Comparison of ENCODE assay signal across 26 mouse cellular contexts in genomic region chr7:133517576-133517975, GRCm38 (mm10).
"Had no signal": no experiment of that assay in that cellular context is flagged by ENCODE, and none has a peak within 500 bp of the region (broad histone marks: within the 10 kb centered on the region; RNA-seq: fewer than 3 reads in every experiment).

No protein-coding gene starts in this region.

- H3K4me3 ChIP-seq: heart, adult 2 months; heart, embryonic 13.5 days; heart, embryonic 15.5 days; hindbrain, embryonic 13.5 days; hindbrain, embryonic 15.5 days; layer of hippocampus, adult 2 months; limb, embryonic 10.5 days; limb, embryonic 12.5 days; liver, embryonic 13.5 days; liver, embryonic 15.5 days had no signal

- H3K9ac ChIP-seq: heart, embryonic 13.5 days; heart, embryonic 15.5 days; hindbrain, embryonic 13.5 days; hindbrain, embryonic 15.5 days; limb, embryonic 12.5 days; liver, embryonic 13.5 days; liver, embryonic 15.5 days; liver, postnatal 0 days had no signal

- H3K27me3 ChIP-seq: heart, embryonic 13.5 days; heart, embryonic 15.5 days; hindbrain, embryonic 13.5 days; hindbrain, embryonic 15.5 days; limb, embryonic 12.5 days; liver, embryonic 13.5 days; liver, embryonic 15.5 days had no signal

- ATAC-seq: inflammation-experienced regulatory T-cells, adult 6 months; intestine, postnatal 0 days; liver, postnatal 0 days had no signal

- H3K27ac ChIP-seq: heart, adult 2 months; heart, embryonic 13.5 days; heart, embryonic 15.5 days; hindbrain, embryonic 13.5 days; hindbrain, embryonic 15.5 days; layer of hippocampus, adult 2 months; limb, embryonic 10.5 days; limb, embryonic 12.5 days; liver, embryonic 13.5 days; liver, embryonic 15.5 days had no signal

- H3K4me1 ChIP-seq: heart, embryonic 13.5 days; heart, embryonic 15.5 days; hindbrain, embryonic 13.5 days; hindbrain, embryonic 15.5 days; limb, embryonic 10.5 days; limb, embryonic 12.5 days; liver, embryonic 13.5 days; liver, embryonic 15.5 days had no signal

- H3K36me3 ChIP-seq: heart, embryonic 13.5 days; heart, embryonic 15.5 days; hindbrain, embryonic 13.5 days; hindbrain, embryonic 15.5 days; limb, embryonic 10.5 days; limb, embryonic 12.5 days; liver, embryonic 13.5 days; liver, embryonic 15.5 days had no signal

- H3K4me2 ChIP-seq: heart, embryonic 11.5 days; heart, embryonic 13.5 days; heart, embryonic 15.5 days; hindbrain, embryonic 13.5 days; hindbrain, embryonic 15.5 days; limb, embryonic 12.5 days; liver, embryonic 11.5 days; liver, embryonic 13.5 days; liver, embryonic 15.5 days had no signal

- H3K9me3 ChIP-seq: heart, embryonic 13.5 days; heart, embryonic 15.5 days; hindbrain, embryonic 15.5 days; limb, embryonic 10.5 days; limb, embryonic 12.5 days; liver, embryonic 13.5 days; liver, embryonic 15.5 days had no signal

- DNase-seq: gastrocnemius, postnatal 14 days; gastrocnemius, postnatal 36 days; heart, adult 11 months; heart, adult 2 months; heart, postnatal 14 days; heart, postnatal 36 days; kidney, adult 18-20 months; kidney, adult 8-10 months; kidney, postnatal 10 days; kidney, postnatal 25 days; kidney, postnatal 4 days; liver; liver, embryonic 13.5 days; liver, postnatal 0 days had no signal
